Mouse (Mus musculus): ENCODE measurements around the gene Ip6k1. TPM values are rescaled to one million over a fixed set of nuclear protein-coding genes. Genes with fewer than 3 reads are reported as not detected.
A peak's percentile ranks its signal among the peaks of the same experiment; 100 is the strongest.
"Not testable (repeated sequence)": the region's sequence is repeated elsewhere in the genome, so short reads cannot be mapped to it uniquely, and the experiment has no call there.

Gene Ip6k1
- polyA plus RNA-seq, 1 experiment = 78.9 TPM

DNA sequence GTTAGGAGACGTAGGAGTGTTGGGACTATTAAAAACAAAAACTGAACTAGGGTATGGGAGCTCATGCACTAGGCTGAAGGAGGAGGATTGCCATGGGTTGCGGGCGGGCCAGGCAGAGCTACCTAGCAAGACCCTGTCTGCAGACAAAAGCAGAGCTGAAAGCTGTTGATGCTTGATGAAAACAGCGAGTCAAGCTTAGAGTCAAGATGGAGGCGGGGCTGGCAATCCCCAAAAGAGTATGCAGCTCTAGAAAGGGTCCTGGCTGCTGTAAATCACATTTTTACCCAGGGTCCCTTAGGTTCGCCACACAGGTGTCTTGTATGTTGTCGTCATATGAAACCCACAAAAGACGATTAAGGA, 1.2 kb downstream of the Ip6k1 start:
- H3K27ac ChIP-seq (ENCODE audit: insufficient read depth, low read depth, low read length) = peak overlapping the region; percentile 82
- WGBS = 6% methylated on average over 8 of the region's 8 CpGs
- H3K27me3 ChIP-seq (replicated peaks; ENCODE audit: control insufficient read depth, insufficient read depth, low read length) = no peaks in the 10 kb centered on the region
- no peak for DNase-seq
- TF ChIP-seq CTCF (conservative IDR thresholded peaks at IDR 0.05; ENCODE audit: insufficient read depth, insufficient read length, low read depth, low read length) (no peak), POLR2A (IDR thresholded peaks at IDR 0.05; ENCODE audit: low read depth, low read length) (no peak)
- H3K36me3 ChIP-seq (ENCODE audit: control insufficient read depth, insufficient read depth, low read length) = no peaks in the 10 kb centered on the region
- peaks cover 12% of the 10 kb centered on the region; the same call in 1 of the 2 replicates for H3K4me1 ChIP-seq (ENCODE audit: control insufficient read depth, insufficient read depth, low read length)
- peak overlapping the region; percentile 89 for H3K4me3 ChIP-seq (ENCODE audit: insufficient read depth, low read depth, low read length)

GRCm38 (mm10) chr9:108008041-108008440, 5.7 kb downstream of the Ip6k1 start:
- 65% methylated on average over 5 of the region's 5 CpGs for WGBS
- H3K4me3 ChIP-seq (ENCODE audit: insufficient read depth, low read depth, low read length) = no peak overlapping the region
- H3K36me3 ChIP-seq (ENCODE audit: control insufficient read depth, insufficient read depth, low read length) = no peaks in the 10 kb centered on the region
- TF ChIP-seq CTCF (conservative IDR thresholded peaks at IDR 0.05; ENCODE audit: insufficient read depth, insufficient read length, low read depth, low read length) (no peak), POLR2A (IDR thresholded peaks at IDR 0.05; ENCODE audit: low read depth, low read length) (no peak)
- DNase-seq = no peak
- no peak overlapping the region for H3K27ac ChIP-seq (ENCODE audit: insufficient read depth, low read depth, low read length)
- H3K4me1 ChIP-seq (ENCODE audit: control insufficient read depth, insufficient read depth, low read length) = peaks cover 17% of the 10 kb centered on the region; the same call in 1 of the 2 replicates
- H3K27me3 ChIP-seq (replicated peaks; ENCODE audit: control insufficient read depth, insufficient read depth, low read length) = no peaks in the 10 kb centered on the region

GRCm38 (mm10) chr9:108010385-108010784, 8.1 kb downstream of the Ip6k1 start:
- no peak for DNase-seq
- Histone ChIP-seq H3K36me3 (ENCODE audit: control insufficient read depth, insufficient read depth, low read length) (no peaks in the 10 kb centered on the region; the same call in 1 of the 2 replicates), H3K27me3 (replicated peaks; ENCODE audit: control insufficient read depth, insufficient read depth, low read length) (no peaks in the 10 kb centered on the region), H3K4me1 (ENCODE audit: control insufficient read depth, insufficient read depth, low read length) (0 out of 2 replicates have a peak, but pooled peaks cover 4% of the 10 kb centered on the region), H3K4me3 (ENCODE audit: insufficient read depth, low read depth, low read length) (no peak overlapping the region), H3K27ac (ENCODE audit: insufficient read depth, low read depth, low read length) (no peak overlapping the region)
- TF ChIP-seq POLR2A (IDR thresholded peaks at IDR 0.05; ENCODE audit: low read depth, low read length) (no peak), CTCF (conservative IDR thresholded peaks at IDR 0.05; ENCODE audit: insufficient read depth, insufficient read length, low read depth, low read length) (no peak)

GRCm38 (mm10) chr9:108013577-108013976, 11.3 kb downstream of the Ip6k1 start:
- not testable (repeated sequence) for H3K27ac ChIP-seq (ENCODE audit: insufficient read depth, low read depth, low read length); H3K27me3 ChIP-seq (replicated peaks; ENCODE audit: control insufficient read depth, insufficient read depth, low read length); H3K36me3 ChIP-seq (ENCODE audit: control insufficient read depth, insufficient read depth, low read length); DNase-seq; H3K4me3 ChIP-seq (ENCODE audit: insufficient read depth, low read depth, low read length); H3K4me1 ChIP-seq (ENCODE audit: control insufficient read depth, insufficient read depth, low read length)
- WGBS = 93% methylated on average over 2 of the region's 2 CpGs

- no peak for DNase-seq
- Histone ChIP-seq H3K4me1 (ENCODE audit: control insufficient read depth, insufficient read depth, low read length) (0 out of 2 replicates have a peak, but pooled peaks cover 5% of the 10 kb centered on the region), H3K27me3 (replicated peaks; ENCODE audit: control insufficient read depth, insufficient read depth, low read length) (no peaks in the 10 kb centered on the region), H3K27ac (ENCODE audit: insufficient read depth, low read depth, low read length) (no peak overlapping the region), H3K36me3 (ENCODE audit: control insufficient read depth, insufficient read depth, low read length) (no peaks in the 10 kb centered on the region; the same call in 1 of the 2 replicates), H3K4me3 (ENCODE audit: insufficient read depth, low read depth, low read length) (no peak overlapping the region)
- TF ChIP-seq POLR2A (IDR thresholded peaks at IDR 0.05; ENCODE audit: low read depth, low read length) = no peak
- no peak for TF ChIP-seq CTCF (conservative IDR thresholded peaks at IDR 0.05; ENCODE audit: insufficient read depth, insufficient read length, low read depth, low read length)
- 78% methylated on average over 3 of the region's 3 CpGs for WGBS
Observed at GRCm38 (mm10) chr9:108017127-108017526, 14.8 kb downstream of the Ip6k1 start.

- WGBS = 46% methylated on average over 1 of the region's 1 CpGs
- DNase-seq = peak; percentile 20
- H3K36me3 ChIP-seq (ENCODE audit: control insufficient read depth, insufficient read depth, low read length) = peaks cover 2% of the 10 kb centered on the region; the same call in 1 of the 2 replicates
- TF ChIP-seq CTCF (conservative IDR thresholded peaks at IDR 0.05; ENCODE audit: insufficient read depth, insufficient read length, low read depth, low read length) (no peak), POLR2A (IDR thresholded peaks at IDR 0.05; ENCODE audit: low read depth, low read length) (no peak)
- H3K27me3 ChIP-seq (replicated peaks; ENCODE audit: control insufficient read depth, insufficient read depth, low read length) = no peaks in the 10 kb centered on the region
- H3K4me1 ChIP-seq (ENCODE audit: control insufficient read depth, insufficient read depth, low read length) = 0 out of 2 replicates have a peak, but pooled peaks cover 5% of the 10 kb centered on the region
- H3K4me3 ChIP-seq (ENCODE audit: insufficient read depth, low read depth, low read length) = no peak overlapping the region
- no peak overlapping the region for H3K27ac ChIP-seq (ENCODE audit: insufficient read depth, low read depth, low read length)
Observed at GRCm38 (mm10) chr9:108020741-108021140, 18.4 kb downstream of the Ip6k1 start.

- H3K27ac ChIP-seq (ENCODE audit: insufficient read depth, low read depth, low read length) = no peak overlapping the region
- H3K27me3 ChIP-seq (replicated peaks; ENCODE audit: control insufficient read depth, insufficient read depth, low read length) = no peaks in the 10 kb centered on the region
- H3K36me3 ChIP-seq (ENCODE audit: control insufficient read depth, insufficient read depth, low read length) = peaks cover 2% of the 10 kb centered on the region; the same call in 1 of the 2 replicates
- no peak for DNase-seq
- H3K4me1 ChIP-seq (ENCODE audit: control insufficient read depth, insufficient read depth, low read length) = 0 out of 2 replicates have a peak, but pooled peaks cover 5% of the 10 kb centered on the region
- TF ChIP-seq POLR2A (IDR thresholded peaks at IDR 0.05; ENCODE audit: low read depth, low read length) (no peak), CTCF (conservative IDR thresholded peaks at IDR 0.05; ENCODE audit: insufficient read depth, insufficient read length, low read depth, low read length) (no peak)
- 89% methylated on average over 3 of the region's 3 CpGs for WGBS
- no peak overlapping the region for H3K4me3 ChIP-seq (ENCODE audit: insufficient read depth, low read depth, low read length)
Observed at GRCm38 (mm10) chr9:108023216-108023615, 20.9 kb downstream of the Ip6k1 start.
